Mouse (Mus musculus) cortical plate, adult 2 months (tissue): ENCODE measurements at regions not wholly inside any gene's neighbourhood (a gene's known extent, or its start where the extent isn't known, plus 50 kb on each side); places are given as distances from the start of the nearest gene placed in this dataset.
"Not testable (repeated sequence)": the region's sequence is repeated elsewhere in the genome, so short reads cannot be mapped to it uniquely, and the experiment has no call there.

Experiments
- CTCF ChIP-seq: fragments of 200-500 bp; IDR thresholded peaks from 2 replicates; pipeline ENCODE4 v1.5.1; 2011; ENCODE audit warnings: mild to moderate bottlenecking, control low read depth, low read length; ENCODE audit not compliant: insufficient read depth; ENCODE audit errors: extremely low read depth
- POLR2A ChIP-seq: fragments of 200-500 bp; IDR thresholded peaks from 2 replicates; pipeline ENCODE4 v1.6.1; 2011; ENCODE audit warnings: mild to moderate bottlenecking, low read length, control low read depth; ENCODE audit not compliant: insufficient read depth; ENCODE audit errors: extremely low read depth

DNA sequence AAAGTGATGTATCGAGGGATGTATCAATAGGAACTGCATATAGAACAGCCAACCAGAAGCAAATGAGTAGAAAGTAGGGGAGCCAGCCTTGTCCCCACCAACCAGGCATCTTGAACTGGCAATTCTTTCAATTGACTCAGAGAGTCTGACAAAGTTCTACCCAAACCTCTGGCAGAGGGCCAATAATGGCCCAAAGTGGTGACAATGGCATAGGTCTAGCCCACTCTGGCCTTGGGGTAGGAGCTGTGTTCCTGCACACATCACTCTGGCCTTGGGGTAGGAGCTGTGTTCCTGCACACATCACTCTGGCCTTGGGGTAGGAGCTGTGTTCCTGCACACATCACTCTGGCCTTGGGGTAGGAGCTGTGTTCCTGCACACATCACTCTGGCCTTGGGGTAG is 373.5 kb downstream of the Tcerg1l start:
- not testable (repeated sequence) for TF ChIP-seq CTCF, POLR2A
